Mouse (Mus musculus) lung, embryonic 14.5 days (tissue): ENCODE measurements at regions not wholly inside any gene's neighbourhood (a gene's known extent, or its start where the extent isn't known, plus 50 kb on each side); places are given as distances from the start of the nearest gene placed in this dataset.

ENCODE experiments used
- ATAC-seq: fragments of 200-750 bp; cut with Nextera tagmentation; 2 replicates; pipeline ENCODE4 v1.8.0; 2017; ENCODE audit warnings: mild to moderate bottlenecking, moderate TSS enrichment, moderate library complexity; ENCODE audit not compliant: insufficient read depth
- DNase-seq: peaks from one replicate; pipeline ENCODE4 v3.0.0-alpha.2; 2015
- H3K27ac ChIP-seq: fragments of 300-500 bp; sonication (generic); 2 replicates; pipeline ENCODE4 v1.5.1; 2014; ENCODE audit warnings: low read depth, mild to moderate bottlenecking, moderate library complexity
- H3K27me3 ChIP-seq: fragments of 300-500 bp; sonication (generic); 2 replicates; pipeline ENCODE4 v1.6.1; 2014; ENCODE audit warnings: low read length, control low read depth; ENCODE audit not compliant: insufficient read depth
- H3K36me3 ChIP-seq: fragments of 300-500 bp; sonication (generic); 2 replicates; pipeline ENCODE4 v1.6.1; 2014; ENCODE audit warnings: control low read depth; ENCODE audit not compliant: insufficient read depth
- H3K4me1 ChIP-seq: fragments of 300-500 bp; sonication (generic); 2 replicates; pipeline ENCODE4 v1.6.1; 2014; ENCODE audit warnings: antibody characterized with exemption, control low read depth; ENCODE audit not compliant: insufficient read depth
- H3K4me2 ChIP-seq: fragments of 300-500 bp; sonication (generic); 2 replicates; pipeline ENCODE4 v1.6.1; 2014; ENCODE audit warnings: mild to moderate bottlenecking
- H3K4me3 ChIP-seq: fragments of 300-500 bp; sonication (generic); 2 replicates; pipeline ENCODE4 v1.5.1; 2014; ENCODE audit warnings: low read depth, low read length
- H3K9ac ChIP-seq: fragments of 300-500 bp; sonication (generic); 2 replicates; pipeline ENCODE4 v1.6.1; 2014
- H3K9me3 ChIP-seq: fragments of 300-500 bp; sonication (generic); 2 replicates; pipeline ENCODE4 v1.6.1; 2016; ENCODE audit warnings: low read depth, low read length, control low read depth
- CTCF ChIP-seq: IDR thresholded peaks from 2 replicates; pipeline ENCODE4 v1.5.1; 2016; ENCODE audit warnings: antibody characterized with exemption, low read depth
- WGBS: fragments of 180-500 bp; shearing (Covaris S2); extraction: QIAGEN DNeasy Blood & Tissue Kit; methylation state at CpG from one replicate; pipeline ENCODE4 v1.1.7; 2014; 5-methylcytosine and 5-hydroxymethylcytosine counted together

DNA sequence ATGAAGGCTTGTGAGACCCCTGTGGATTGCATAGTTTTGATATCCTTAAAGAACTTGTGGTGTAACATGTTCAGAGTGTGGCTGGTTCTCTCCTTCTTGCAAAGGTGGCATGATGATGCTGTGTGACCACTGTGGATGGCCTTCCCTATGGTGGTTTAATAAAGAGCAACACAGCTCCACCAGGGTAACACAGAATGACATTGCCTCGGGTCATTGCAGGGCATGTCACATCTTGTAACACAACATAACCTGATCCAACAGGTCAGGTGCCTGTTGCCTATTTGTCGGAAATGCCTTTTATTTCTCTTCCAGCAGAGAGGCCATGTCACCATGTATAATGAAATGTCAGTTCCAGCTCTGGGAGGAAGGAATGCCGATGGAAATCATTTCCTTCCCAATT is 420.5 kb downstream of the Mdfic start:
- H3K27me3 ChIP-seq = no peaks in the 10 kb centered on the region
- DNase-seq (no peak), ATAC-seq (no peak)
- no peak overlapping the region for H3K9ac ChIP-seq
- no peaks in the 10 kb centered on the region for H3K9me3 ChIP-seq
- WGBS = 60% methylated on average over 3 of the region's 3 CpGs
- no peak overlapping the region for H3K4me2 ChIP-seq
- TF ChIP-seq CTCF = no peak
- H3K4me3 ChIP-seq = no peak overlapping the region
- no peak overlapping the region for H3K27ac ChIP-seq
- H3K36me3 ChIP-seq = no peaks in the 10 kb centered on the region
- no peaks in the 10 kb centered on the region for H3K4me1 ChIP-seq

DNA sequence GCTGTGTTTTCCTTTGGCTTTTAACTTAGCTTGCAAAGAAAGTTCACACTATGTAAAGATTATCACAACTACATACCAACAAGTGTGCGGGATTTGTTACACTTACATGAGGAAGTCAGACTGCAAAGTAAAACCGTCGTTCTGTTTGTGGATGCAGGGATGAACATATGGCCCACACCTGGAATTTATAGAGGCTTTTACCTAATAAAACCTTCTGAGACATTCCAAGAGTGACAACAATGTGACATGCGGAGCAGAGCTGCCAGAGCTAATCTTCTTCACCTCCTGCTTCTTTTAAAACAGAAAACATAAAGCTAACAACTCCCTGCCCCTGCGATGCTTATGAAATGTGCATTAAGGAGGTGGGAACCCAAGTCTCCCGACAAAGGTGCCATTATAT is 424.1 kb downstream of the Mdfic start:
- Histone ChIP-seq H3K9me3 (no peaks in the 10 kb centered on the region), H3K36me3 (no peaks in the 10 kb centered on the region), H3K9ac (no peak overlapping the region), H3K4me2 (no peak overlapping the region), H3K4me1 (peaks cover 3% of the 10 kb centered on the region; the same call in 1 of the 2 replicates), H3K4me3 (no peak overlapping the region), H3K27me3 (no peaks in the 10 kb centered on the region), H3K27ac (no peak overlapping the region)
- 31% methylated on average over 6 of the region's 6 CpGs for WGBS
- no peak for DNase-seq
- no peak for TF ChIP-seq CTCF
- ATAC-seq = no peak

DNA sequence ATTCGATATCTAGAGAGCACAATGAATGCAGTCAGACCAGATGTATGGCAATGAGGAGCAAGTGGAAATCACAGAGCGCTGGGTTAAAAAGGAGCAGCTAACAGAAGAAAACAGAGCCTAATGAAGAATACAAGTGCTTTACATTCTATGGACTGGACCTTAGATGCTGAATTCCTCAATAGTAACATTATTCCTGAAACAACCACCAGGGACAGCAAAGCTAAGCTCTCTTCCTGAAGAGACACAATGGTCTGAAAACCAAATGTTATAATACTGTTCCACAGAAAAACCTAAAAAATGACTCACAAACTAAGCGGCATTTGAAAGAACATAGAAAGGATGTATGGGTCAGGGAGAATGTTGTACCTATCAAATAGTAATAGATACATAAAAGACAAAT is 430.1 kb downstream of the Mdfic start:
- H3K36me3 ChIP-seq = no peaks in the 10 kb centered on the region
- H3K4me2 ChIP-seq = no peak overlapping the region
- DNase-seq = peak; percentile 59
- H3K27me3 ChIP-seq = no peaks in the 10 kb centered on the region
- H3K4me1 ChIP-seq = peaks cover 3% of the 10 kb centered on the region; the same call in 1 of the 2 replicates
- no peak for ATAC-seq
- no peak overlapping the region for H3K9ac ChIP-seq
- WGBS = 88% methylated on average over 3 of the region's 3 CpGs
- no peak overlapping the region for H3K4me3 ChIP-seq
- H3K27ac ChIP-seq = no peak overlapping the region
- H3K9me3 ChIP-seq = no peaks in the 10 kb centered on the region
- TF ChIP-seq CTCF = peak; percentile 47

DNA sequence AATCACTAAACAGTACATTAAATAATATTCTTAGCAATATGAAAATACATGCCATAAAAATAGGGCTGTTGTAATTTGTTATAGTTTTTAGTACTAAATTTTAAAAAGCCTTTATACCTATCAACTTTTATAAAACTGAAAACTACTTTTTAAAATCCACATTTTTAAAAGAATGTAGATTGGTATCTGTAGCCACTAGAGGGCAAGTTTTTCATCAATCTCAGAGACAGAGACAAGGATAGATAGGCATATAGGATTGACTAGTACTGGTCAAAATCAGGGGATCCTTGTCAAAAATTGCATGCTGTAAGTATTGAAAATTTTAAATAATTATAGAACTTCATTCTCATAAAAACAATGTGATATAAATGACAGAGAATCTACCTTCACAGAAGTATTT is 431.0 kb downstream of the Mdfic start:
- H3K36me3 ChIP-seq = no peaks in the 10 kb centered on the region
- H3K9me3 ChIP-seq = no peaks in the 10 kb centered on the region
- DNase-seq = no peak
- H3K4me3 ChIP-seq = no peak overlapping the region
- no peak overlapping the region for H3K4me2 ChIP-seq
- no peak overlapping the region for H3K9ac ChIP-seq
- peak; percentile 12; the same call in 1 of the 2 replicates for TF ChIP-seq CTCF
- H3K27ac ChIP-seq = no peak overlapping the region
- peaks cover 3% of the 10 kb centered on the region; the same call in 1 of the 2 replicates for H3K4me1 ChIP-seq
- no peak for ATAC-seq
- H3K27me3 ChIP-seq = no peaks in the 10 kb centered on the region

DNA sequence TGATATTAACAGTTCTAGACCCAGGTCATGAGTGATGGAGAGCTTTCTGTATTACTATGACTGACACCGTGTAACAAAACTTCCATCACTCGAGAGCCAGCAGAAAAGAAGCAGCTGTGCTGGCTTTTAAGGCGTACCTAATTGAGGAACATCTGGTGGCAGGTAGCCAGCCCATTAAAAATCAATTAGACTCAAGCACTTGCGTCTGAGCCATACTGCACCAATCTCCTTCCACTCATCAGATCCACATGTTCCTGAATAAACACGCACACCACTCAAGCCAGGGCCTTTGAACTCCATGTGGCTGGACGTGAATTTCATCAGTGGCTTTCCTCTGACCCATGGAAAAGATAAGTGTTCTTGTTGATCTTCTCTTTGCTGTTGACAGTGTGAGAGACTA is 432.2 kb downstream of the Mdfic start:
- H3K36me3 ChIP-seq = no peaks in the 10 kb centered on the region
- no peaks in the 10 kb centered on the region for H3K9me3 ChIP-seq
- no peak for TF ChIP-seq CTCF
- ATAC-seq (peak; percentile 95), DNase-seq (peak; percentile 91)
- no peaks in the 10 kb centered on the region for H3K27me3 ChIP-seq
- H3K27ac ChIP-seq = no peak overlapping the region
- no peak overlapping the region for H3K4me3 ChIP-seq
- H3K4me2 ChIP-seq = no peak overlapping the region
- peaks cover 3% of the 10 kb centered on the region; the same call in 1 of the 2 replicates for H3K4me1 ChIP-seq
- H3K9ac ChIP-seq = no peak overlapping the region
- 19% methylated on average over 6 of the region's 6 CpGs for WGBS

DNA sequence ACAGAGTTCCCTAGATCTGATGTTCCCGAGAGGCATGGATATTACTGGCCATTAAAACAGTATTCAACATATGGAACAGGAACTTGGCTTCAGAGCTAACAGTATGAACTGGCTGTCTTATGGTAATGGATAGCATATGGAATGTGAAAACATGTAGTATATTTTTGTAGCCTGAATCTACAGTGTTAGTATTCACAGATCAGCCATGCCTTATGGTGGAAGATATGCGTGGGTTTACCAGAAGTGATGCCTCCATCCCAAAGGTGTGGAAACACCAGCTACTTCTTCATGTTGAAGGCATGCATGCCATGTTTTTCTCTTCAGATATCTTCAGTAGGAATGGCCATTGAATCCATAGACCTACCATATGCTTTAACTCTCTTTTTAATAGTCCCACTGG is 444.6 kb downstream of the Mdfic start:
- no peak for TF ChIP-seq CTCF
- Histone ChIP-seq H3K4me2 (no peak overlapping the region), H3K4me1 (no peaks in the 10 kb centered on the region), H3K27ac (no peak overlapping the region), H3K27me3 (no peaks in the 10 kb centered on the region), H3K9ac (no peak overlapping the region), H3K4me3 (no peak overlapping the region), H3K36me3 (no peaks in the 10 kb centered on the region), H3K9me3 (no peaks in the 10 kb centered on the region)
- ATAC-seq = no peak
- WGBS = 89% methylated on average over 2 of the region's 2 CpGs
- no peak for DNase-seq

DNA sequence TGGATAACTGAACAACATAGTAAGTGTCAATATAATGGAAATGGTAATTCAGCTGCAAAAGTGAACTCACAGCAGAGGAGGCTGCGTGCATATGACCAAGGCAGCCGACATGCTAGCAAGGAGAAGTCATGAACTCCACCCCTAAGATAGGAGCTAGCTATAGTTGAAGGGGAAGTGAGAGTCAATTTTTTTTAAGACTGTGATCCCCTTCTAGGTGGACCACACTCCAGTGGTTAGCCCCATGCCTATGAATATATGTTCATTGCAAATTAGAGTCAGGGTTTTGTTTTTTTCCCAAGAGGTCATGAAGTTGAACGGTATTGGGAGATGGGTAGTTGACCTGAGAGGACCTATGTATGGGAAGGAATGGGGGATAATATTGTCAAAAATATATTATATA is 451.4 kb downstream of the Mdfic start:
- no peak for TF ChIP-seq CTCF
- no peaks in the 10 kb centered on the region for H3K36me3 ChIP-seq

DNA sequence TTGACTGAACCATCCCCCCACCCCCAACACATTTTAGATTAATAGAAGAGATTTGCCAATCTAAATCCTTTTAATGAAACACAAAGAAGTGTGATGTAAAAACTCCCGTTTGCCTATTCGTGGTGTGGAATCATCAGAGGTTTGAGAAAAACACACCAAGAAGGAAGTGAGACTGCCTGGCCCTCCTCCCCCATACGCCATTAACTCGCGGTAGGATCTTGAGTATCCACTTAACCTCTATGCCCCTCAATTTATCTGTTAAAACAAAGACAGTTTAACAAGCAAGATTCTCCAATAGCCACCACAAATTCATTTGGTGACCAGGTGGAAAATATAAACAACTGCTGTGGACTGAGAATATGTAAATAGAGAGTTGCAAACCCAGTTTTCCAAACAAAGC is 456.9 kb downstream of the Mdfic start:
- Histone ChIP-seq H3K9ac (no peak overlapping the region), H3K27ac (no peak overlapping the region), H3K4me3 (no peak overlapping the region), H3K4me1 (no peaks in the 10 kb centered on the region), H3K36me3 (no peaks in the 10 kb centered on the region), H3K9me3 (no peaks in the 10 kb centered on the region), H3K4me2 (no peak overlapping the region), H3K27me3 (no peaks in the 10 kb centered on the region)
- no peak for TF ChIP-seq CTCF
- WGBS = 17% methylated on average over 5 of the region's 5 CpGs
- no peak for ATAC-seq
- DNase-seq = peak; percentile 17

More for the DNA sequence above, 451.4 kb downstream of the Mdfic start:
- Histone ChIP-seq H3K4me2 (no peak overlapping the region), H3K4me3 (no peak overlapping the region), H3K27me3 (no peaks in the 10 kb centered on the region), H3K9me3 (no peaks in the 10 kb centered on the region), H3K4me1 (no peaks in the 10 kb centered on the region), H3K27ac (no peak overlapping the region), H3K9ac (no peak overlapping the region)
- ATAC-seq (no peak), DNase-seq (no peak)
- 87% methylated on average over 3 of the region's 3 CpGs for WGBS
